Comparison of ENCODE assay signal across 9 mouse cellular contexts in the genomic region with DNA sequence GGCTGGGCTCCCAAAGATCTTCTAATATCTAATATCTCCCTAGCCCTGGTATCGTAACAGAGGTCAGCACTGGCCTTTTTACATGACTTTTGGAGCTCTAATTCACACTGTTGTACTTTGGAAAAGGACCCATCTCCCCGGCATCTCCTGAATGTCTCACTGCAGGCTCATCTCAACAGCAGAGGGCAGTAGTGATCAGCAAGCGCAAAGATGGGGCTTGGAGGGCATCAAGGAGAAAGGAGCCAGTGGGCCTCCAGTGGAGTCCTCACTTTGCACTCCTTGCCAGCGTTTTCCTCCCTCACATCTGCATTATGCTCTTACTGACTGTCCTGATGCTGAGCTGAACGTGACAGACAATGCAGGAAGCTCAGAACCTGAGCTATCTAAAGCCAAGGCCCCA. TPM values are rescaled to one million over a fixed set of nuclear protein-coding genes. Genes with fewer than 3 reads are reported as not detected.
DNase-seq lines count a peak whose midpoint lies in the region; ATAC-seq lines count a peak whose summit lies in the region.
"Had no signal": no experiment of that assay in that cellular context is flagged by ENCODE, and none has a peak within 500 bp of the region (broad histone marks: within the 10 kb centered on the region; RNA-seq: fewer than 3 reads in every experiment).

No protein-coding gene starts in this region.

- no peak overlapping the region for H3K9ac ChIP-seq in neural tube, embryonic 15.5 days (replicated peaks)
- H3K9ac ChIP-seq: midbrain, embryonic 12.5 days had no signal

- 66% methylated on average over 5 of the region's 5 CpGs for WGBS in neural tube, embryonic 15.5 days

- no peak overlapping the region for H3K27ac ChIP-seq in neural tube, embryonic 15.5 days (replicated peaks)
- H3K27ac ChIP-seq: midbrain, embryonic 12.5 days had no signal

- no peak for ATAC-seq in neural tube, embryonic 15.5 days (ENCODE audit: low FRiP score)
- peak; percentile 62 for ATAC-seq in megakaryocyte-erythroid progenitor cell, adult 5-6 weeks (replicated peaks; ENCODE audit: low FRiP score, low TSS enrichment, poor library complexity, severe bottlenecking)
- ATAC-seq in activated CD4-positive, CD25-positive, alpha-beta regulatory T cell, adult 4 months = no peak

- no peaks in the 10 kb centered on the region for H3K36me3 ChIP-seq in neural tube, embryonic 15.5 days
- H3K36me3 ChIP-seq: midbrain, embryonic 12.5 days had no signal

- no peaks in the 10 kb centered on the region for H3K27me3 ChIP-seq in neural tube, embryonic 15.5 days (replicated peaks)

- no peak overlapping the region for H3K4me3 ChIP-seq in neural tube, embryonic 15.5 days (replicated peaks)
- H3K4me3 ChIP-seq: midbrain, embryonic 12.5 days had no signal

- peaks cover 6% of the 10 kb centered on the region for H3K4me1 ChIP-seq in neural tube, embryonic 15.5 days

- H3K4me2 ChIP-seq in neural tube, embryonic 15.5 days = no peak overlapping the region
- H3K4me2 ChIP-seq: midbrain, embryonic 12.5 days had no signal

- intact Hi-C loops in heart, postnatal 14 days (cut with DNase I) = loop anchor here (1.0 to 5.0 kb wide), 2 partner anchors 55 to 96 kb away; no protein-coding TSS in a partner anchor
- intact Hi-C loops in heart, postnatal 36 days (cut with DNase I) = loop anchor here (1.0 kb wide), 1 partner anchor 96 kb away; no protein-coding TSS in a partner anchor

- H3K9me3 ChIP-seq in neural tube, embryonic 15.5 days (replicated peaks) = no peaks in the 10 kb centered on the region
- H3K9me3 ChIP-seq: midbrain, embryonic 12.5 days had no signal

- DNase-seq in heart, postnatal 14 days = peak; percentile 48 to 64
- DNase-seq in heart, postnatal 36 days = no peak
- DNase-seq in neural tube, embryonic 10.5 days (ENCODE audit: extremely low spot score, low spot score) = peak; percentile 41
- DNase-seq in c-Kit-positive CD71-positive TER-119-negative erythroid progenitor cells, embryonic 14.5 days (ENCODE audit: low read depth) = peak; percentile 19
- no peak for DNase-seq in right cerebral cortex, postnatal 36 days (ENCODE audit: low spot score in 2 of 2)

RNA-seq across cellular contexts. Expression of a gene that starts 19.9 kb away (rescaled TPM):
- 1 to 10 TPM; 7.6 to 8.2 TPM for total RNA-seq in heart, postnatal 14 days (2021)
- total RNA-seq in heart, postnatal 36 days (2021) = 1 to 10 TPM; 6.7 to 7.5 TPM
- polyA plus RNA-seq in neural tube, embryonic 15.5 days (2015; fragmentation: Nextera tagmentation; extraction: Ambion mirVana) = 67.5 and 74.8 TPM in 2 replicates
- 2.2 and 3.6 TPM in 2 replicates for total RNA-seq in megakaryocyte-erythroid progenitor cell, adult 5-6 weeks (2014; fragmentation: Nextera tagmentation)
- 0.99 and 1.8 TPM in 2 replicates for total RNA-seq in megakaryocyte-erythroid progenitor cell, adult 5-6 weeks (2017)
- polyA plus RNA-seq in activated CD4-positive, CD25-positive, alpha-beta regulatory T cell, adult 4 months (2017; shearing (Covaris generic)) = under 1 TPM in 1 of 2 experiments, not detected in 1; 0.33 TPM

RNA-seq across cellular contexts. Expression of a gene that starts 43.3 kb away (rescaled TPM):
- total RNA-seq in heart, postnatal 14 days (2021) = not detected
- total RNA-seq in heart, postnatal 36 days (2021) = not detected
- 1.4 and 1.8 TPM in 2 replicates for polyA plus RNA-seq in neural tube, embryonic 15.5 days (2015; fragmentation: Nextera tagmentation; extraction: Ambion mirVana)
- total RNA-seq in megakaryocyte-erythroid progenitor cell, adult 5-6 weeks (2014; fragmentation: Nextera tagmentation) = not detected in 2 replicates
- not detected in 2 replicates for total RNA-seq in megakaryocyte-erythroid progenitor cell, adult 5-6 weeks (2017)
- not detected for polyA plus RNA-seq in activated CD4-positive, CD25-positive, alpha-beta regulatory T cell, adult 4 months (2017; shearing (Covaris generic))

Comparison
In these comparisons a context has a peak if more than half of its experiments do, and no peak if none do; other contexts are left out.
1. DNase-seq: peak in heart, postnatal 14 days (2 of 2), neural tube, embryonic 10.5 days (single experiment) and c-Kit-positive CD71-positive TER-119-negative erythroid progenitor cells, embryonic 14.5 days (single experiment); none in heart, postnatal 36 days (0 of 2) and right cerebral cortex, postnatal 36 days (0 of 2).